Mouse (Mus musculus) hindbrain, embryonic 11.5 days (tissue): ENCODE measurements at regions not wholly inside any gene's neighbourhood (a gene's known extent, or its start where the extent isn't known, plus 50 kb on each side); places are given as distances from the start of the nearest gene placed in this dataset.
"Not testable (repeated sequence)": the region's sequence is repeated elsewhere in the genome, so short reads cannot be mapped to it uniquely, and the experiment has no call there.

Source experiments
- ATAC-seq: fragments of 200-750 bp; cut with Nextera tagmentation; 2 replicates; pipeline ENCODE4 v1.8.0; 2017; ENCODE audit warnings: mild to moderate bottlenecking, moderate TSS enrichment, moderate library complexity; ENCODE audit not compliant: low FRiP score
- DNase-seq: peaks from one replicate; pipeline ENCODE4 v3.0.0-alpha.2; 2015; ENCODE audit warnings: low spot score
- H3K27ac ChIP-seq: fragments of 300-500 bp; sonication (generic); 2 replicates; pipeline ENCODE4 v1.5.1; 2014; ENCODE audit warnings: mild to moderate bottlenecking, low read depth, low read length
- H3K27me3 ChIP-seq: fragments of 300-500 bp; sonication (generic); 2 replicates; pipeline ENCODE4 v1.6.1; 2014; ENCODE audit warnings: mild to moderate bottlenecking, low read length, moderate library complexity, mixed read lengths; ENCODE audit not compliant: control insufficient read depth, insufficient read depth
- H3K36me3 ChIP-seq: fragments of 300-500 bp; sonication (generic); 2 replicates; pipeline ENCODE4 v1.6.1; 2014; ENCODE audit warnings: mild to moderate bottlenecking, low read length, moderate library complexity, mixed read lengths; ENCODE audit not compliant: control insufficient read depth, insufficient read depth
- H3K4me1 ChIP-seq: fragments of 300-500 bp; sonication (generic); replicated peaks from 2 replicates; pipeline ENCODE4 v1.6.1; 2014; ENCODE audit warnings: low read length, mixed read lengths; ENCODE audit not compliant: control insufficient read depth, insufficient read depth
- H3K4me2 ChIP-seq: fragments of 300-500 bp; sonication (generic); replicated peaks from 2 replicates; pipeline ENCODE4 v1.6.1; 2014; ENCODE audit warnings: mild to moderate bottlenecking, low read depth, low read length
- H3K4me3 ChIP-seq: fragments of 300-500 bp; sonication (generic); 2 replicates; pipeline ENCODE4 v1.5.1; 2014; ENCODE audit warnings: low read depth, low read length
- H3K9ac ChIP-seq: fragments of 300-500 bp; sonication (generic); 2 replicates; pipeline ENCODE4 v1.6.1; 2014; ENCODE audit warnings: low read depth, low read length
- H3K9me3 ChIP-seq: fragments of 300-500 bp; sonication (generic); 2 replicates; pipeline ENCODE4 v1.6.1; 2016; ENCODE audit warnings: low read length; ENCODE audit not compliant: control insufficient read depth
- WGBS: fragments of 180-500 bp; shearing (Covaris S2); extraction: QIAGEN DNeasy Blood & Tissue Kit; methylation state at CpG from one replicate; pipeline ENCODE4 v1.1.7; 2014; 5-methylcytosine and 5-hydroxymethylcytosine counted together

- H3K9ac ChIP-seq, H3K27ac ChIP-seq, H3K36me3 ChIP-seq, H3K4me1 ChIP-seq, H3K27me3 ChIP-seq, ATAC-seq, H3K9me3 ChIP-seq, H3K4me2 ChIP-seq: not testable (repeated sequence)
- WGBS: 3% methylated on average over 25 of the region's 45 CpGs
- 0 out of 2 replicates have a peak overlapping the region, but pooled peaks have one; percentile 2 for H3K4me3 ChIP-seq
- peak; percentile 11 for DNase-seq
These were observed 613.3 kb upstream of the Ywhaq start for GRCm38 (mm10) chr12:22030717-22031116.

DNA sequence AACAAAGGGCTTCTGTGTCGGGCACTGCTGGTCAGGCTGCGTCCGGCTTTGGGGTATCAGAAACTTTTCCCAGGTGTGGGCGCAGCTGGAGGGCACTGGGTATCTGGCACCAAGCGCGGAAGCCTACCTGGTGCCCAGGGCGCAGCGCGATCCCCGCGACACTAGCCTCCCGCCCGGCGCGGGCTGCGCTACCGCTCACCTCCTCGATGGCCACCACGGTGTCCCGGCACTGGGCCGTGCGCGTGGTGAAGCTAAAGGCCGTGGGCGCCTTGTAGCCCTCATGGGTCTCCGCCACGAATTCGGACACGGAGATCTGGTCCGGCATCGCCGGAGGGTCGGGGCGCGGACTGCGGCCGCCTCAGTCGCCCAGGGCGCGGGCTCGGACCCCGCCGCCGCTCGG lies 612.8 kb upstream of the Ywhaq start:
- not testable (repeated sequence) for H3K27me3 ChIP-seq, H3K9ac ChIP-seq, H3K9me3 ChIP-seq, H3K4me1 ChIP-seq, ATAC-seq, H3K36me3 ChIP-seq, H3K4me2 ChIP-seq, H3K27ac ChIP-seq
- 14% methylated on average over 24 of the region's 45 CpGs for WGBS
- H3K4me3 ChIP-seq: 0 out of 2 replicates have a peak overlapping the region, but pooled peaks have one; percentile 2
- DNase-seq: peak; percentile 0
